Mouse (Mus musculus) G1E (cell line): ENCODE data around the gene Pla2g2d. TPM values are rescaled to one million over a fixed set of nuclear protein-coding genes. Genes with fewer than 3 reads are reported as not detected.

Experiments
- ATAC-seq: 2 replicates; pipeline ENCODE4 v1.8.0; 2016; ENCODE audit warnings: mild to moderate bottlenecking; ENCODE audit not compliant: insufficient number of reproducible peaks, poor library complexity, low FRiP score, severe bottlenecking; ENCODE audit errors: extremely low read depth
- DNase-seq: peaks from one replicate; pipeline ENCODE4 v3.0.0; 2012; ENCODE audit warnings: low spot score
- H3K27me3 ChIP-seq: 2 replicates; pipeline ENCODE4 v1.6.1; 2012; ENCODE audit warnings: mild to moderate bottlenecking, low read length, inconsistent platforms; ENCODE audit not compliant: insufficient read depth
- H3K36me3 ChIP-seq: replicated peaks from 2 replicates; pipeline ENCODE3; 2012; ENCODE audit warnings: mild to moderate bottlenecking, inconsistent platforms
- H3K4me1 ChIP-seq: 2 replicates; pipeline ENCODE4 v1.6.1; 2012; ENCODE audit warnings: low read depth, low read length, inconsistent platforms, mixed read lengths; ENCODE audit not compliant: insufficient read depth
- H3K4me3 ChIP-seq: 2 replicates; pipeline ENCODE4 v1.5.1; 2012; ENCODE audit warnings: low read depth, mild to moderate bottlenecking, inconsistent platforms, low read length, moderate library complexity, mixed read lengths
- H3K9me3 ChIP-seq: replicated peaks from 2 replicates; pipeline ENCODE4 v1.6.1; 2012; ENCODE audit warnings: inconsistent platforms
- CTCF ChIP-seq: IDR thresholded peaks from 2 replicates; pipeline ENCODE4 v1.5.1; 2012; ENCODE audit warnings: low read depth, low read length, inconsistent platforms, mixed read lengths
- GATA1 ChIP-seq: IDR thresholded peaks from 2 replicates; pipeline ENCODE4 v1.6.1; 2012; ENCODE audit warnings: borderline replicate concordance, low read length, inconsistent platforms, mixed read lengths
- GATA2 ChIP-seq: IDR thresholded peaks from 2 replicates; pipeline ENCODE4 v1.6.1; 2012; ENCODE audit warnings: low read depth, low read length, inconsistent platforms, borderline replicate concordance
- POLR2AphosphoS5 ChIP-seq: IDR thresholded peaks from 2 replicates; pipeline ENCODE4 v1.6.1; 2012; ENCODE audit warnings: low read depth, low read length, inconsistent platforms; ENCODE audit not compliant: insufficient replicate concordance
- TAL1 ChIP-seq: conservative IDR thresholded peaks from 2 replicates; pipeline ENCODE4 v1.6.1; 2012; ENCODE audit warnings: low read depth, low read length, inconsistent platforms, mixed read lengths
- polyA plus RNA-seq: library from polyadenylated mRNA; stranded (reverse); fragments of >175 nt; gene quantifications from 2 replicates; pipeline ENCODE4 v1.2.3, GENCODE M21; 2012
- total RNA-seq, 2 experiments: library from RNA; stranded (forward) in 1 of 2; stranded (reverse) in 1 of 2; fragments of 200-1000 nt in 1 of 2; fragments of >200 nt in 1 of 2; fragmentation: Nextera tagmentation in 1 of 2; gene quantifications; 2 replicates each; pipeline ENCODE4 v1.2.3; 2014 to 2017

Pla2g2d gene
- total and polyA plus RNA-seq, 3 experiments: not detected

GRCm38 (mm10) chr4:138801631-138802030 is 26.1 kb downstream of the Pla2g2d start:
- no peak for ATAC-seq
- DNase-seq: no peak
- H3K9me3 ChIP-seq: peaks cover 34% of the 10 kb centered on the region
- H3K4me1 ChIP-seq: peaks cover 3% of the 10 kb centered on the region; the same call in 1 of the 2 replicates
- H3K4me3 ChIP-seq: no peak overlapping the region
- H3K27me3 ChIP-seq: no peaks in the 10 kb centered on the region
- peaks cover 33% of the 10 kb centered on the region for H3K36me3 ChIP-seq
- no peak for TF ChIP-seq GATA2
- TF ChIP-seq POLR2AphosphoS5: no peak
- no peak for TF ChIP-seq GATA1
- no peak for TF ChIP-seq TAL1
- TF ChIP-seq CTCF: no peak

- TF ChIP-seq POLR2AphosphoS5 (no peak), GATA1 (no peak)
- no peak overlapping the region for H3K4me3 ChIP-seq
- no peaks in the 10 kb centered on the region; the same call in 1 of the 2 replicates for H3K27me3 ChIP-seq
- ATAC-seq: no peak
- DNase-seq: no peak
- H3K4me1 ChIP-seq: no peaks in the 10 kb centered on the region
- peaks cover 35% of the 10 kb centered on the region for H3K9me3 ChIP-seq
- peaks cover 39% of the 10 kb centered on the region for H3K36me3 ChIP-seq
Measured at GRCm38 (mm10) chr4:138802917-138803316, 27.4 kb downstream of the Pla2g2d start.

- no peak overlapping the region for H3K4me3 ChIP-seq
- H3K27me3 ChIP-seq: no peaks in the 10 kb centered on the region; the same call in 1 of the 2 replicates
- peaks cover 40% of the 10 kb centered on the region for H3K9me3 ChIP-seq
- no peak for TF ChIP-seq POLR2AphosphoS5
- TF ChIP-seq GATA2: no peak
- TF ChIP-seq TAL1: no peak
- peaks cover 50% of the 10 kb centered on the region for H3K36me3 ChIP-seq
- H3K4me1 ChIP-seq: no peaks in the 10 kb centered on the region
- ATAC-seq: no peak
- no peak for DNase-seq
Measured at GRCm38 (mm10) chr4:138805248-138805647, 29.7 kb downstream of the Pla2g2d start.

- H3K27me3 ChIP-seq: no peaks in the 10 kb centered on the region; the same call in 1 of the 2 replicates
- TF ChIP-seq POLR2AphosphoS5: no peak
- no peak for TF ChIP-seq GATA2
- no peak for TF ChIP-seq GATA1
- no peak for TF ChIP-seq CTCF
- TF ChIP-seq TAL1: no peak
- H3K4me1 ChIP-seq: no peaks in the 10 kb centered on the region
- ATAC-seq (no peak), DNase-seq (no peak)
- no peak overlapping the region for H3K4me3 ChIP-seq
- peaks cover 41% of the 10 kb centered on the region for H3K9me3 ChIP-seq
- H3K36me3 ChIP-seq: peaks cover 45% of the 10 kb centered on the region
Measured at GRCm38 (mm10) chr4:138806160-138806559, 30.6 kb downstream of the Pla2g2d start.

- H3K4me3 ChIP-seq: no peak overlapping the region
- TF ChIP-seq POLR2AphosphoS5 (no peak), CTCF (no peak), TAL1 (no peak), GATA1 (no peak), GATA2 (no peak)
- ATAC-seq (no peak), DNase-seq (no peak)
- H3K9me3 ChIP-seq: peaks cover 48% of the 10 kb centered on the region
- H3K4me1 ChIP-seq: no peaks in the 10 kb centered on the region
- H3K27me3 ChIP-seq: no peaks in the 10 kb centered on the region; the same call in 1 of the 2 replicates
- peaks cover 48% of the 10 kb centered on the region for H3K36me3 ChIP-seq
Measured at GRCm38 (mm10) chr4:138806920-138807541, 31.5 kb downstream of the Pla2g2d start.

GRCm38 (mm10) chr4:138816166-138816565 is 40.6 kb downstream of the Pla2g2d start:
- no peaks in the 10 kb centered on the region for H3K4me1 ChIP-seq

GRCm38 (mm10) chr4:138817736-138818135 is 42.2 kb downstream of the Pla2g2d start:
- Histone ChIP-seq H3K36me3 (peaks cover 39% of the 10 kb centered on the region), H3K27me3 (no peaks in the 10 kb centered on the region), H3K9me3 (peaks cover 43% of the 10 kb centered on the region), H3K4me3 (no peak overlapping the region), H3K4me1 (no peaks in the 10 kb centered on the region)
- no peak for TF ChIP-seq GATA1
- no peak for TF ChIP-seq GATA2
- TF ChIP-seq TAL1: no peak
- TF ChIP-seq POLR2AphosphoS5: no peak
- TF ChIP-seq CTCF: no peak
- ATAC-seq (no peak), DNase-seq (no peak)

More at GRCm38 (mm10) chr4:138816166-138816565, 40.6 kb downstream of the Pla2g2d start:
- peaks cover 52% of the 10 kb centered on the region for H3K36me3 ChIP-seq
- DNase-seq (no peak), ATAC-seq (no peak)
- TF ChIP-seq TAL1 (no peak), GATA1 (no peak), CTCF (no peak), GATA2 (no peak), POLR2AphosphoS5 (no peak)
- peaks cover 51% of the 10 kb centered on the region for H3K9me3 ChIP-seq
- H3K4me3 ChIP-seq: no peak overlapping the region
- no peaks in the 10 kb centered on the region for H3K27me3 ChIP-seq
